Mouse (Mus musculus) spleen, postnatal 14 days (tissue): ENCODE measurements at regions not wholly inside any gene's neighbourhood (a gene's known extent, or its start where the extent isn't known, plus 50 kb on each side); places are given as distances from the start of the nearest gene placed in this dataset.

Experiments
- DNase-seq, 2 experiments: peaks; one replicate each; pipeline ENCODE4 v3.0.0; 2021 to 2022; ENCODE audit warnings: low spot score in 2 of 2

DNA sequence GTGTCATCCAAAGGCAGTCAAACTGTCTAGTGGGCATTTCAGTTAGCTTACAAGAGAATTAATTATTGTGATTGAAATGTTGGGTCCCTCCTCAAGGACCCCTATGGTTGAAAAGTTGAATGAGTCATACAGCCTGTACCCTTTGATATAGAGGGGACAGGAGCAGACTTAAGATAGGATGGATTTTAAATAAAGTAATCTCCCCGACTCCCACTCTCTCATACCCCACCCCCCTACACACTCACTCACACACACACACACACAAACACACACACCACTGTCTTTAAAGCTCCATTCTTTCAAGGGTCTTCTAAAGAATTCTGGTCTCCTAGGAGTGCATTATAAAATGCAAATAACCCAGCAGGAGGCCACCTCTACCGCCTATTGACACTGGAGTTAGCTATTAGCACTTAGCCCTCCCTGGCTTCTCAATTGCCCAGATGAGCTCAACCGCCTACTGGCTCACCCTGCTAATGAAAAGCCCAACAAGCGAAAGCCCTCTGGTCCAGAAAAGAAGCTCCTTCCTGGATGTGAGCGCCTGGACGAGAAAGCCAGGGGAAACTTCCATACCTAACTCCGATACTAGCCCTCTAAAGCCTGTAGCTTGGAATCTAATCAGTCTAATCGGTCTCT is 236.3 kb upstream of the Rgma start:
- DNase-seq: no peak

DNA sequence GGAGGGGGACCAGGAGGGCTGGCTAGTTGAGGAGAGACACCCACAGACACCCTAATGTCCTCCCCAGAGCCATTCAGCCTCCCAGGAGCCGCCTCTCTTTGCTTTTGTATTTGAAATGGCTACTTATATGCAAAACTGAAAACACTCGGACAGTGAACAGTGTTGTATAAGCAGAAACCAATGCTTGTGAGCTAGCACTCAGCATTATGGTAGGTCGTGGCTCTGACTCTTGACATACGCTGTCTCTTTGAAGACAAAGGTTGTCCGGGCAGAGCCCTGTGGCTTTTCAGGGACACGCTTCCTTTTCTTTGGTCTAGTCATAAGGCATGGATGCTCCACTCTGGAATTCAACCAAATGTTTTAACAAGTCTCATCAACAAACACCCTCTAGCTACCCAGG is 235.4 kb upstream of the Rgma start:
- DNase-seq: no peak

DNA sequence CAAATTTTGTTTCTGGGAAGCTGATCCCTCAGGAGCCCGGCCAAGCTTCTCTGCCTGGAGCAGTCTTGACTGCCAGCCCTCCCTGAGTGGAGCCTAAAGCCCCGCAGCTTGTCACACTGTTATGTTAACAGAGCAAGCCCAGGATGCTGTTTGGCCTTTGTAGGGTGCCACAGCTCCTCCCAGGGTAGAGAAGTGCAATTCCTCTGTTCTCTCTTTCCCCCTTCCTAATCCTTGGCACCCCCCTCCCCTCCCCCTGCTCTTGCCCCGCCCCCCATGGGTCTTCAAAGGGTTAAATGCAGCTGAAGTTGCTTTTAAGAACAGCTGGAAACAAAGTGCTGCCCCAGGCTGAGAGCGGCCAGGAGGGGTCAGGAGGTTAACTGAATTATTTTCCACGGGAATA is 234.1 kb upstream of the Rgma start:
- no peak for DNase-seq

DNA sequence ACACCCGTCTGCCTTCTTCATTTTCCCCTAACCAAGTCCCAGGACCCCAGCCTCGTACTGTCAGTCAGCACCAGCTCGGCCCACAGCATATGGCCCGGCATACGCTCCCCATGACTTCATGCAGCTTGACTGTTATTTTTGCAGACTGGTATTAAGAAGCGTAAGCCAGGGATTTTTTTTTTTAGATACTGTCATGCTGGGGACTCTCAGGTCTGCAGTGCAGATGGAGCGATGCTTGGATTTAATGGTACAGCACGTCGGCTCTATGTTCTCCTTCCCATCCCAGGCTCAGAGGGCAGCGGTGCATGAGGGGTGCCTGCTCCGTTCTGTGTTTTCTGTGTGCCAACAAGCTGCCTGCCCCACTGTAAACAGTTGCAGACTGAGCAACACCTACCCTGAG is 231.4 kb upstream of the Rgma start:
- no peak for DNase-seq

DNA sequence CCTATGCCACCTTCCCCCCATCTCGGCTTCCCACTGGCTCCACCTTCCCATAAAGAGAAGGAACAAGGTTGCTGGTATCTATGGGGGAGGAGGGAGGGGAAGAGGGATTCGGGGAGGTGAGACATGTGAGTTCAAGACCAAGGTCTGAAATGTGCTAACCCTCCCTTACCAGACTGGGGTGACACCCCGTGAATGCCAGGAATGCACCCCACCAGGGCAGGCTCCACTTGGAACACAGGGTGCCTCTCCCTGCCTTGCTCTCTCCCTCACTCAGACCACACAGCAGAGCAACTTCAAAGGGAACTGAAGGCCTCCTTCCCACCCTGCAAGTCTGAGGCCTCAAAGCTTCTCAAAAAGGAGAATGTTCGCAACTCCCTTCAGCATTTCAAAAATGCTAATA is 230.5 kb upstream of the Rgma start:
- no peak for DNase-seq

DNA sequence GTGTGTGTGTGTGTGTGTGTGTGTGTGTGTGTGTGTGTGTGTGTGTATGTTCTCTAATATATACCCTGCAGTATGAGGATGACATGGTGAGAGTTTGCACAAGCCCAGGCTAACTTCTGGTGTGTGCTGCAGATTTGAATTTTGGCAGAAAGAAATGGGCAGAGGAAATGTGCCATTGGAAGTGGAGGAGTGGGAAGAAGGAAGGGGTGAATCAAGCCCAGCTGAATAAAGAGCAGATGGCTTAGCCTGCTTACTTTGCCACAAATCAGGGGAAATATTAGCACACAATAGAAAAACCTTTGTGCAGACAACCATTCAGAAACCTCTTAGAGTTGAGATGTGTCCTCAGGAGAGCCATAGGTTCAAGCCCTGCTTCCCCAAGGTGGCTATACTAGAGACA is 228.1 kb upstream of the Rgma start:
- DNase-seq: no peak

DNA sequence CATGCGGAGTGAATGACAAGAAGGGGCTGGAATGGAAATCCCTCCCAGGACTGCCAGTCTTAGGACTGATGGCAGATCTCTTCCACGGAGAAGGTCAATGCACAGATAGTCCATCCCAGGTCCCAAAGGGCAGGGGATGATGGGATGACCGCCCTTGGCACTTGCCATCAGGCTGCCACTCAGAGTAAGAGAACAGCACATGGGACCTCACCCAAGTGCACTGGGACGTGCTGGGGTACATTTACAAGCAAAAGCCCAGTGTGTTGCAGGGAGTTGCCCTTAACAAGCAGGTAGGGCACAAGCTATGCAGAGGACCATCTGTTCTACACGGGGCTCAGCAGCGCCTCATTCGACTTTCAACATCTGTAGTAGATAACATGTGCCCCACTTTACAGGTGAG is 224.9 kb upstream of the Rgma start:
- DNase-seq: no peak

DNA sequence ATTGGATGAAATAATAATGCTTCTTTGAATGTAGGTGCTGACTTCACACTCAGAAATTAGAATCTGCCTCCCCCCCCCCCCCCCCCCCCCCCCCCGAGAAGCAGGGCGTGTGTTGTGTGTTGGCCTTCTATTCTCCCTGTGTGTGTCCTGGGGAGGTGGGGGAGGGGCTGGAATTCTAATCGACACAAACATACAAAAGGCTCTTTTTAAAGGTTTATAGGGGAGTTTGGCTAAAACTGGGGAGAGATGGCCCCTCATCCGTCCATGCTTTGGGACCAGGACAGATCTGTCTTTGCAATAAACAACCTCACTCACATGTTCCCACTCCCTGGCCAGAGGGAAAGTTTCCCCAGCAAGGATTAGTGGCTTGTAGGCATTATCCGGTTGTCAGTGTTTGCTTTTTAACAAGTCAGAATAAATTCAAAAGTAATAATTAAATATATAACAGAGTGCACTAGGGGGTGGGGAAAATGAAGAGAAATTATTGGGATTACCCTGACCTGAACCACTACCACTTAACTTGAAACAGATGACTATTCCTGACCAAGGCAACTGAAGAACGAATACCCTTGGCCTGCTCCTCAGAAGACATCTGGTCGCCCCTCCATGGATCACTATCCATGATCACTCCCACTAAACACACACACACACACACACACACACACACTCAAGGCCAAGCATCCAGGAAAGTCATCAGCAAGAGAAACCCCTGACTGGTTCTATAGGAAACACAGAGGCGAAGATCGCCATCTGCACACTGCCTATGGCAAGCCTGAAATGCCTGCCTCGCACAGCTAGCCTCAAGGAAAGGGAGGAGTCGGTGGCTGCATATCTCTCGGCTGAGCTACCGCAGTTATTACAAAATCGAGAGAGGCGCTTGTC is 223.5 kb upstream of the Rgma start:
- DNase-seq: no peak

DNA sequence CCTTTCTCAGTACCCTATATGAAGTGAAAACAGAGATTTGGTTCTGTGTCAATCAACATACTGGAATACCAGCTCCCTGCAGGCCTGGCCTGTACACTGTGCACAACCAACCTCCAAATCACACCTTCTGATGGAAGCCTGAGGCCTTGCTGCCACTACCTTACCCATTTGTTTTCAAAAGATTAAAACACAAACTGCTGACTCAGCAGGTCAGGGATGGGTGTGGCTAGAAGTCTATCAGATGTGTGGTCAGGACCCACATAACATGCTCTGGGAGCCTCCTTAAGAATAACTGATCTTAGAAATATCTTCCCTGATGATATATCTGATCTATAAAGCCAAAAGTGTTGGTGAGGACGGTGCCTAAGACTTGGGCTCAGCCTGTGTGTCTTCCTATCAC is 221.6 kb upstream of the Rgma start:
- no peak for DNase-seq

DNA sequence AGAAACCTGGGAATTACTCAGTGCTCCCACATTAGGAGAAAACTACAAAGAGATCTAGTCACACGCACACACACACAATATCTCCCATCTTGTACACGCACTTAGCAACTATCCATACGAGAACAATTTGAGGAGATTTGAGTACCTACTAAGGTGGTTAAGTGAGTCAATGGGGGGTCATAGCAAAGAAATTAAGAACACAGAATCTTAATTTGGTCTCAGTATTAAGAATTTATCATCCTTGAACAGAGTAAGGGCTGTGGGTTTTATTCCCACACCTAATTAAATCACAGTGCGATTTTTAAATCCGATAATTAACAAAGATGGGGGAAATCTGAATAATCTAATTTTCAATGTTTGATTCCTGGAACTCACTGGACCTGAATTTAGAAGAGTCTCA is 216.5 kb upstream of the Rgma start:
- no peak for DNase-seq

DNA sequence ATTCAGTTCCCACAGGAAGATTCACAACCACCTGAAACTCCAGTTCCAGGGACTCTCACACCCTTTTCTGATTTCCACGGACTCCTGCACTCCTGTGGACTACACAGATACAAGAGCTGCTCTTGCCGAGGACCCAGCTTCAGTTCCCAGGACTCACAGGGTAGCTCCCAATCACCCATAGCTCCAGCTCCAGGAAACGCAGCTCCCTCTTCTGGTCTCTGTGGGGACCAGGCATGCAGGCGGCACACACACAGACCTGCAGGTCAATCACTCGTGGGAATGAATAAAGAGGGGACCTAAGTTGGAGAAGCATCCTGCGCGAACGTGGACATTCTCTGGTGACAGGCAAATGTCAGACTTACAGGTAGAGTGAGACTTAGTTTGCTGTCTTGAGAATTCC is 214.3 kb upstream of the Rgma start:
- DNase-seq: no peak

DNA sequence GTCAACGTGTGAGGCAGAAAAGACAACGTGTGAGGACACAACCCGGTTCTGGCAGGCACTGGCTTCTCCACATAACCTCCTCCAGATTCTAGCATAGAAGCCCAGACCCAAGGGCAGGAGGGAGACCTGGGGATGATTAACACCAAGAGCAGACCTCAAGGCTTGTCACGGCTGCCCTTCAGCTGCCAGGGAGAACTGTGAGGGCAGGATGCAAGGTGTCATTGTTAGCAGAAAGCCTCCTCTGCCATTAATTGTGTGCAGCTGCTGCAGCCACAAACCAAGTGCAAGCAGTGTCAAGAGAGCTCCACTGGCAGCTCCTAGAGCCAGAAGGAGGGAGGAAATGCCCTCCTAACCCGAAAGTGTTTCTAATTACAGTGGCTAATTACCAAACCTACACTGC is 211.6 kb upstream of the Rgma start:
- no peak for DNase-seq

DNA sequence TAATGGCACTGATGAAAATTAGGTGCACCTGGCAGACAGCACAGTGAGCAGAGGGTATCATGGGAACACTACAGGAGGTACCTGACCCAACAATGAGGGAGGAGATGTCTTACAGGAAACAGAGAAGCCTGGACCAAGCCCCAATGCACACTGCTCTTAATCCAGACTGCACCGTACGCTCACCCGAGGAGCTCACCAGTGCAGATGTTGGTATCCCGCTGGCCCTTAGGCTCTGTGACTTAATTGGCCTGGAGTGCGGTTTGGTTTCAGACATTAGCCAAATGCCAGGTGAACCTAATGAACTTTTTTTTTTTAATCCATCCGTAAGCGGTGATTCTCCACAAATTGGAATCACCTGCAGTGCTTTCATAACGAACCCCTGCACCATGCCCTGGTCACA is 209.8 kb upstream of the Rgma start:
- no peak for DNase-seq

DNA sequence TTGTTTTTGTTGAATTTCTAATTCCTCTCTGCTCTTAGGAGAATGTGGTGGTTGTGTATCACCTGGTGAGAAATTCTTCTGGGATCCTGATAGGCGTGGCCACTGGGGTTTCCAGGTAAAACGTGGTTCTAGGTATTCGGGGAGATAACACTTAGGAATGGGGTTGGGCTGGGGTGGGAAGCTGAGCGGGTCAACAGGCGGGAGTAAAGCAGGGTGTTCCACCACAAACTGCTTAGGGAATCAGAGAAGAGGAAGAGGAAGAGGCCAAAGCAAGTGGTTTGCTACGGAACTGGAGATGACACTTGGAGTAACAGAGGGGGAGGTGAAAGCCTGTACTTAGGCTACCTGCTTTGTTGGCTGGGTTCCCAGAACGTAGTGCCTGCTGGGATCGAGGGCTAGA is 205.9 kb upstream of the Rgma start:
- DNase-seq: no peak

DNA sequence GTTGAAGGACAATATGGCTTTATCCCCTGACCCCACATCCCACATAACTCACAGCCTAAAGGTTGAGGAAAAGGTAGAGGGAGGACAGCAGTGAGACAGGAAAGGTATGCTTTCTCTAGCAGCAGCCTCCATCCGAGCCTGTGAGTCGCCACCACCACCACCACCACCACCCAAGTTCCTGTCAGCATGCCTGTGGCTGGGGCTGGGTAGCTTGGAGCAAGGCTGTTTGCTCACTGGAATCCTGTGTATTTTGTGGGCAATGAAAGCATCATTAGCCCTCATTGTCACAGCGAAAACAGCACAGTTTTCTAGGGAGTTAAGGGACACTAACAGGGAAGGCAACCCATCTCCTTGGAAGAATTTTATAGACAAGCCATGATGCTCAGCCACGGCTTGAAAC is 202.7 kb upstream of the Rgma start:
- no peak for DNase-seq

DNA sequence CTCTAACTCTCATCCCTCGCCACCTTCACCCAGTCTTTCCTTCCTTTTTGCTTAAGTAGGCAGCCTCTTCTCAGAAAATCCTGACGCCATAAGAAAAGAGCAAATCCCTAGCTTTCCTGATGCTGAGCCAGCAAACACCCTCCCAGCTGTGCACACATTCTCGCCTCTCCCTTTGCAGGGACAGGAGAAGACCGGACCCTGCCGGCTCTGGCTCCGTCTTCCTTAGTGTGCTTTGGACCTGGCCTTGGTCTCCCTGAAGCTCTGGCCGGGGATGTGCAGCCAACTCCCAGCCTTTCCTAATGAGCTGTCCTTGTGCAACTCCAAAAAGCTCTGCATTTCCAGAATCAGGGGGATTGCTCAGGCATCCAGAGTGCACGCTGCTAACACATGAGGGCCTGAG is 191.5 kb upstream of the Rgma start:
- no peak for DNase-seq

DNA sequence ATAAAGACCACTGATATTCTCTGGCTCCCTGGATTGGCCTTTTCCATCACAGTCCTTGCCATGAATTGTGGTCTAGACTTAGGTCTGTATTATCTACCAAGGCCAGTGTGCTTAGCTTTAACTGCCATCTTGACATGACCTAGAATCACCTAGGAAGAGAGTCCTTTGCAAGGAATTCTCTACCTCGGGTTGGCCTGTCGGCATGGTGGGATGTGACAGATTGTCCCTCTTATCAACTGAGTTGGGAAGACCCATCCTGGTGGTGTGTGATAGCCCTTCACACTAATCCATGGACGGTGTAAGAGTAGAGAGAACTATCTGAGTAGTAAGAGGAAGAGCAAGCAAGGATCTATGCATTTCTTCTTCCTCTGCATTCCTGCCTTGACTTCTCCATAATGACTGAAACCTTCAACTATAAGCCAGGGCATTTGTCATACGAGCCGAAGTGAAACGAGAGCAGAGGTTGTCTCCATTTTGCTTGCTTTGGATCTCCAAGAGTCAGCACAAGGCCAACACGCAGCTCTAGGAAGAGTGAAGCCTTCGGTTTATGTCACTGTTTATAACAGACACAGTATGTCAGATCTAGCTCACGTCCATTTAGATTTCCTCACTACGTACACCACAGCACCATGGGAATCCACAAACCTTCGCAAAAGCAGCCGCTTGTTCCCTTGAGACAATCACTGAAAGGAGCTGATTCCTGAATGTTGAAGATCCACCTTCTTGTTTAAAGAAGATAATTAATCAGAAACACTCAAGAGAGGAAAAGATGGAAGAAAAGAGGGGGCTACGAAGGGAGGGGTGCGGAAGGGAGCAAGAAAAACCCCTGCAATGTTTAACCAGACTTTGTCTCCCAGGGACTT is 190.9 kb upstream of the Rgma start:
- no peak for DNase-seq

DNA sequence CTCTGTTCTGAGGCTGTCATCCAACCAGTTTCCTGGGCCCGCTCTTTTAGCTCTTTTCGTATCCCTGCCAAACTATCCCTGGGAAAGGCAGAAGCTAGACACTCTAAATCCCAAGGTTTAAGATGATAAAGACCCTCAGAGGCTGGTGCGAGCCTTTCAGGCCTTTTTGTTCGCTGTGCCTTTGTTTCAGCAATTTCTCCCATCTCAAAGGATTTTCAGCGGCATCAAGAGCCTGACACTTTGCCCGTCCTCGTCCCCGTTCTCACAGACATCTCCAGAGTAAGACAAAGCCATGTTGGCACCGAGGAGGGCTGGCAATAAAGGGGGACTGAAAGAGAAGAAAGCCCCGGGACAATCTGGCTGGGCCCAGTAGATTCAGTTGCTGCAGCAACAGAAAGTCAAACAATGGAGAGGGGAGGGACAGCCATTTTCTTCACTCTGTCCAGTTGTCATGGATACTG is 190.2 kb upstream of the Rgma start:
- no peak for DNase-seq

DNA sequence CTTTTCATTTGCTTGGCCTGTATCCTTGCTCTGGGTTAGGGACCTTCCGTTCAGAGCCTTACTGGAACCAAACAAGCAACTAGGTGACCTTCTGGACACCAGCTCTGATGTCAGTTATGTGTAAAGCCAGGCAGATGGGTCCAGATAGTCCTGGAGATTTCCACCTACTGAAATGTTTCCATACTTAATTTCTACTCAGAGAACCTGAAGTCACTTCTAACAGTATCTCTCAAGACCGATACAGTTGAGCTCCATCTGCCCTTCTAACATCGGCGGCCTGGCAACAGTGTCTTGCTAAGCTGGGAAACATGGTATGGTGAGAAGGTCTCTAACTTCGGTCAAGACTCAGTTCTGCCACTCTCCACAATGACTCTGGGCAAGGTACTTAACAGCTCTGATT is 189.7 kb upstream of the Rgma start:
- DNase-seq: no peak

DNA sequence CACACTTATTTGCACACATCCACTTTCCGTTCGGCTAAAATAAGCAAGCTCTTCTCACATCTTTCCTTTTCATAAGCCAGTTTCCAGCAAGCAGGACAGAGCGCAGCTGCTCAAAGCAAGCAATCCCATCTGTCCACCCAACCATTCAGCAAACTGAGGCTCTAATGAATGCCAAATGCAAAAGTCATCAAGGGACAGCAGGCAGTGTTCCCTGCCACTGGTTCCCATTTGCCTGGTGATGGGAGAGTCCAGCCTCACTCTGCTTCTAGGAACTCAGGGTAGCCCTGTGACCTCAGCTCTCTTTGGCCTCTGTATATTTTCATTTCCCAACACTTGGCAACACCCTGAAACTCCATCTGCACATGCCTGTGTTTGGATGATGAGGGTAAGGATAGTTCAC is 188.8 kb upstream of the Rgma start:
- DNase-seq: no peak

DNA sequence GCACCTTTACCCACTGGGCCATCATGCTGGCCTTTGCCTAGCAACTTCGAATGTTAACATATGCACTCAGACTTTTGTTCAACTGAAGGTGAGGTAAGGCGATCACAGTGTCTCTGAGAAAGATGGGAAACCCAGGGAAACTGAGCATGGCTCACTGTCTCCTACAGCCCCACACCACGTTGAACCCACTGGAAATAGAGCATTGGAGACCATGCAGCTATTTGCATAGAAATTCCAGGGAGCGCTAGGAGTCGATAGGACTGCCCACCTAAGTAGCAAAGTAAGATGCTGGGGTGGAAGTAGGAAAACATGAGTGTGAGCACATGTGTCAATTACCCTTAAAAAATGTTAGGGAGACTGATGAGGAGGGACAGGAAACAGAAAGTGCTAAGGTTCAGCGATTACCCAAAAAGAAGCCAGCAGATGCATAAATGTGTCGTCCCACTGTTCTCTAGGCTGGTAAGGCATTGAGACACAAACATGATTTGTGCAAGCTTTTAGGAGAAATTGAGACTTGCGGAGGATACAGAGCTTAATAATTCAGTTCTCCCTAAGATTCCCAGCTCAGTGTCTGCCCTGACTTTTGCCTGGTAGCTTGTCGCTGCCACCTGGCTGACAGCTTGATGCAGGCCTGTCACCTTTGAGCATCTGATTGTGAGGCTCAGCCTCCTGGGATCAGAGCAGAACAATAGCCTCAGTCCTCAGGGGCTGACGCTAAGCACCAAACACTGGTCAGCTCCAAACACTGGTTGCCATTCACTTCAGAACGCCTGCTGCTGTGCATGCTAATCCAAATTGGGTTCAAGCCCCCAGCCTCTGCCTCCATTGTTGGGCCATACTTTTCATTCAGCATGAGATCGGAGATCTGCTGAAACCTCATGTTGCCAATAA is 183.7 kb upstream of the Rgma start:
- no peak for DNase-seq

DNA sequence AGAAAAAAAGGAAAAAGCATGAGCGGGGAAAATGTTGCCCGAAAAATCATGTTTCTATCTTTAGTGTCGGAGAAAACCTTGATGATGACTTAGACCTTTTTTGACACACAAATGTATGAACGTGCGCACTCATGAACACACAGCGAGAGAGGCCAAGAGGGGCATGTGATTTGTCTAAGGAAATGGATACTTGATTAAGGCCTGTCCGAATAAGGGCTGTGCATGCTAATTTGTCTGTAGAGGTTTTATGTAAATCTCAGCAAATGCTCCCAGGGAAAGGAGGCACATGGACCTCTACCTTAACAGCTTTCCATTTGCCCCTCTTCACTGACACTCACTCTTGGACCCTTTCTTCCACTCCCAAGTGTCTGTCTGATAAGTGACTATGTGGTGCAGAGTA is 182.5 kb upstream of the Rgma start:
- no peak for DNase-seq
